Mouse (Mus musculus): Measurements from ENCODE around the gene Lrrc57. TPM values are rescaled to one million over a fixed set of nuclear protein-coding genes. Genes with fewer than 3 reads are reported as not detected.

The Lrrc57 gene
- 10 to 100 TPM; 32.3 to 34.4 TPM for total RNA-seq (2021)

GRCm38 (mm10) chr2:120608830-120609723 lies at the start of gene Lrrc57, which contains the start of gene Haus2:
Gene Lrrc57 (minus strand): TSS chr2:120609520.
Gene Haus2 (plus strand): TSS chr2:120609383.
- peak; percentile 90 for DNase-seq

DNA sequence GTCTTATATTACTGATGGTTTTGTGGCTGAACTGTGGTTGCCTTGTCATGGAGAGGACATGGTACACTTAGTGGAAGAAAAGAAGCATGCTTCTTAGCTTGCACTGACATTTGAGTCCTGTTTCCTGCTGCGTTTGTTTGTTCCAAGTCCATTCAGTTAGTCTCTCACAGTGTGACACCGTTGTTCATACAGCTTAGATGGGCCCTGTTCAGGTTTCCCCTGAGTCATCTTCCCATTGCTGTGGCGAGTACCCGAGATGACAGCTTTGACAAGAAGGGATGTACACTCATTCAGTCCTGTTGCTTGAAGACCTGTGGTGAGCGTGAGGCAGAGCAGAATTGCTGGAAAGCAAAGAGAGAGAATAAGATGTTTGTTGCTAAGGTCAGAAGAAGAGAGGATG lies 49.2 kb upstream of the Lrrc57 start:
- no peak for DNase-seq

- no peak for DNase-seq
Observed at GRCm38 (mm10) chr2:120656711-120657110, 47.4 kb upstream of the Lrrc57 start.

GRCm38 (mm10) chr2:120655905-120656304 lies 46.6 kb upstream of the Lrrc57 start:
- DNase-seq = no peak

GRCm38 (mm10) chr2:120654693-120655092 lies 45.4 kb upstream of the Lrrc57 start:
- no peak for DNase-seq

GRCm38 (mm10) chr2:120652925-120653284 lies 43.6 kb upstream of the Lrrc57 start:
- DNase-seq = no peak

- no peak for DNase-seq
Observed at GRCm38 (mm10) chr2:120652256-120652924, 43.1 kb upstream of the Lrrc57 start.

- DNase-seq = no peak
Observed at GRCm38 (mm10) chr2:120646777-120647176, 37.5 kb upstream of the Lrrc57 start.

GRCm38 (mm10) chr2:120643836-120644235 lies 34.5 kb upstream of the Lrrc57 start:
- DNase-seq = no peak

DNA sequence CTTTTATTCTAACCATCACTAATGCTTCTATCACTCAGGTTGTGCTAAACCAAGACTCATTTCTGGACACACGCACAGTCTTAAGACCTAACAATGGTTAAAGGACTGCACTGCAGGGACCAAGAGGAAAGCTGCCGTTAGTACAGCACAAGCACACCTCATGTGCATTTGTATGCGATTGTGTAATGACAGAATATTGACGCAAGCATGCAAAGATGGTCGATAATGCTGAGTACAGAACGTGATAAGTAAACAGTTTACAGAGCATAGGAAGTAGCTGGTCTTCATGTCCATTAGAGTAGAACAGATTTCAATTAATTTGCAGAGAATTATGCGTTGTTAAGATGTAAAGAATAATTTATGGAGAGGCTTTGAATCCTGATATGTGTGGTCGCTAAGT lies 31.5 kb upstream of the Lrrc57 start:
- no peak for DNase-seq

DNA sequence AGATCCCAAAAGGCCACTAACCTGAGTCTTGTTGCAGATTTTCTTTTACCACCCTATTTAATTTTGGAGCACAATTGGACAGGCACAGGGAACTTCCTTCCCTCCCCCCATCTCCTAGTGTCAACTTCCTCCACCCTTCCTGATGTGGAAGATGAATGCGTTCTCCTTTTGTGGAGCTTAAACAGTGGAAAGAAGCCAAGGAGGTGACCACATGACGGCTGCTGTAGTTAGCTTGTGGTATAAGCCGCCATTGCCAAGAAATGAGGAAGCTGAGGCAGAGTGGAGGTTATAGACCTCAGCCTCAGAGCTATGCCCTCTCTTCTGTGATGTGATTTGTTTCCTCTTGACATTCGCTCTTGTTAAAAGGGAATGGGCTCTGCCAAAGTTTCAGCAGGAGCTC lies 22.6 kb upstream of the Lrrc57 start:
- DNase-seq = no peak

DNA sequence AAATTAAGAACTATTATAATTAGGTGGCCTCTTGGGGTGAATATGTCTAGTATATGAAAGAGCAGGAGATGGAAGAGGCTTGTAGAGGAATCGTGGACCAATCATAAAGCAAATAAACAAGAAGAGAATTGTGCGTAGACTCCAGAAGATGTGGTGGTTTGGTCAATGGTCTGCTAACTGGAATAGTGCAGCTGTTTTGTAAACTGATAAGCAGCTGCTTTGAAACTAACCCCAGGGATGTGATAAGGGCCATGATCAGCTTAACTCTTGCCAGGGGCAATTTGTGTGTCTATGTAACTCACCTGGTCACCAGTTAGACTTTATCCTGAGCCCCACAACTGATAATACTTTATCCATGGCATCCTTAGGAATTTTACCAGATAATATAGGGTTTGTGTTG lies 22.2 kb upstream of the Lrrc57 start:
- DNase-seq = no peak

DNA sequence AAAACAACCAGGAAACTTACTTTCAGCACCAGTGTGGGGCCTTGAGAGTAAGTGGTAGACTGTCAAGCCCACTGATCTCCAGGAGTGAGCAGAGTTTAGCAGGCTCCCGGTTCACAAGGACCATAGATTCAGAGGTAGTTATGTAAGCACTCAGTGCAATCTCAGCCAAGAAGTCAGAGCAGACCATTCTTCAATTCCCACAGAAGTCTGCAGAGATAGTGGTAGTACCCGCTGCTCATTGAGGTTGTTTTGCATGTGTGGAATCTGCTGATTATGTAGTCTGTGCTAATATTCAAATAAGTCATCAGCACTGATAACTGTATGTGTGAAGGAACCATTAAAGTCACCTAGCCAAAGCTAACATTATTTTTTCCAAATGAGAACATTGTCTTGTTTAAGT lies 21.3 kb upstream of the Lrrc57 start:
- DNase-seq = no peak

DNA sequence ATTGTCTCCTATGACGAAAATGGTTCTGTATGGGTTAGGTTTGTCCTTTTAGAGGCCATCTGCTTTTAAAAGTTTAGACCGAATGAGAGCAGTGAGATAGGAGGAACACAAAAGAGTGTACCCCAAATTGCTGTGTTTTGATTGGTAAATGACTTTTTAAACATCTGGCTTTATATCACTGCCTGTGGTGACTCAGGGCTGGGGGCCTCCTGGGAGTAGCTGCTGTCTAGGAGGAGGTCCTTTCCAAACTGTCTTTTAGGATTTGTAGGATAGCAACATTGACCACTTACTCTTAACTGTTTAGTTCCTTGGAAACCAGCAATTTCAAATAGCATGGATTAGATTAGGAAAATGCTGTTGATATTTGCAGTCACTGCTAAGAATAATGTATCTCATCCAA lies 20.9 kb upstream of the Lrrc57 start:
- DNase-seq = no peak

DNA sequence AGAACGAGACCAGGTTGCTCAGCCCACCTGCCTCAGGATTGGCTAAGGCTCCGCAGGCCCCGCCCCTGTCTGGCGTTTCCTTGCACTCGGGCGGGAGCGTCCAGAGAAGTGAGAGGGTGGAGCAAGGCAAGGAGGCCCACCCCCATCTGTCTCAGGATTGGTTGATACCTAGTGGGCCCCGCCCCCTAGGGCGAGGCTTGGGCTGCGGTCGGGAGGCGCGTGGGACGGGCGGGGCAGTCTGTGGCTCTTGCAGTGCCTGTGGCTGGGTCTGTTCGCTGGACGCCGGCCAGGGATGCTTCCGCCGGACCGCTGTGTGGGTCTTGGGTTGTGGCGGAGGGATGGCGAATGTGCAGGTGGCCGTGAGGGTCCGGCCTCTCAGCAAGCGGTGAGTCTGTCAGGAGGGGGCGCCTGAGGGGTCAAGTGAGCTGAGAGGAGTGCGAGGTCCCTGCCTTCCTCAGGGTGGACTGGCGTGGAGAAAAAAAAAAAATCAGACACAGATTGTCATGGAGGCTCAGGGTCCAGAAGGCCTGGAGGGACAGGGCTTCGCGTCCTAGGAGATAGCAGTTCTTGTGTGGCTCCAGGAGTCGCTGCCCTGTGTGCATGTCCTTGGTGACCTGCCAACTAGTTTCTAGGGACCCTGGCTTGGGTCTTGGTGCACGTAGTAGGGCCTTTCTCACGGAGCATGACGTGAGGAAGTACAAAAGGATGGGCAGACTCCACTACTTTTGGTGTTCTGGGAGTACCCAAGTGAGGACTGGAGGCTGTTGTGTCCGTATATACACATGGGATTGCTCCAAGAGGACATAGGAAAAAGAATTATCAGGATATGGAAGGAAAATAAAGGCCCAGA lies 19.8 kb upstream of the Lrrc57 start, which contains the start of gene Stard9:
Stard9 (plus strand) TSS at position 236 of the 850 bp plus-strand sequence.
- peak; percentile 95 to 97 for DNase-seq

DNA sequence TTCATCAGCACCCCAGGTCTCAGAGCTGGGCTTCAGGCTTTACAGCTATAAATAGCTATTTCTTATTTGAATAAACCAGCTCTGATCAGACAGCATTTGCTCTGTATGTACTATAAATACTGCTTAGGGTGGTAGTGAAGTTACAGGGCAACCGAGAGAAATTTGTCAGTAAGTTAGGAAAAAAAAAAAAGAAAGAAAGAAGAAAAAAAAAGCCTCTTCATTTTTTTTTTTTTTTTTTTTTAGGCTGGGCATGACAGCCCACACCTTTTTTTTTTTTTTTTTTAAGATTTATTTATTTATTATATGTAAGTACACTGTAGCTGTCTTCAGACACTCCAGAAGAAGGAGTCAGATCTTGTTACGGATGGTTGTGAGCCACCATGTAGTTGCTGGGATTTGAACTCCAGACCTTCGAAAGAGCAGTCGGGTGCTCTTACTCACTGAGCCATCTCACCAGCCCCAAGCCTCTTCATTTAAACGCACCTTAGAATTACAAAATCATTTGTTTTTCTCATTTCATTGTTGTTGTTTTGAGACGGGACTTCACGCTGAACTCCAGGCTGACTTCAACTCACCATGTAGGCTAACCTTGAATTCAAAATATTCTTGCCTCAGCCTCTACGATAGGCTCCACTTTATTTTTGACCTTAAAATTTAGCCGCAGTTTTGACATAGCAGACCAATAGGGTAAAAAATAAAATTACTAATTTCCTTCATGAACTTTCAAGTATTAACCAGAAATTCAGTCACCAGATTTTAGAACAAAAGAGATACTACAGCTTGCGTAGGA lies 19.0 kb upstream of the Lrrc57 start:
- DNase-seq = no peak

DNA sequence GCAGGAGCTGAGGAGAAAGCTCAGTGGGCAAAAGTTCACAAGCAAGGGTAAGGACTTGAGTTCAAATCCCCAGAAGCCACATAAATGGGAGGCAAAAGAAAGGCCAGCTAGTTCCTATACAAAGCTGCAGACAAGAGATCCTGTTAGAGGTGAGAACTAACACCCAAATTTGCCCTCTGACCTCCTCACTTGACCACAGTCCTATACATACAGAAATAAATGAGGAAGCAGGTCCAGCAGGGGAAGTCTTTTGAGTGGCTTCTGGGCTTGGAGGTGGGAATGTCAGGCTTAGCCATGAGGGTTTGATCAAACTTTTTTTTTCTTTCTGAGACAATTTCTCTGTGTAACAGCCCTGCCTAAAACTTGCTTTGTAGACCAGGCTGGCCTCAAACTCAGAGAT lies 13.6 kb upstream of the Lrrc57 start:
- DNase-seq = no peak

DNA sequence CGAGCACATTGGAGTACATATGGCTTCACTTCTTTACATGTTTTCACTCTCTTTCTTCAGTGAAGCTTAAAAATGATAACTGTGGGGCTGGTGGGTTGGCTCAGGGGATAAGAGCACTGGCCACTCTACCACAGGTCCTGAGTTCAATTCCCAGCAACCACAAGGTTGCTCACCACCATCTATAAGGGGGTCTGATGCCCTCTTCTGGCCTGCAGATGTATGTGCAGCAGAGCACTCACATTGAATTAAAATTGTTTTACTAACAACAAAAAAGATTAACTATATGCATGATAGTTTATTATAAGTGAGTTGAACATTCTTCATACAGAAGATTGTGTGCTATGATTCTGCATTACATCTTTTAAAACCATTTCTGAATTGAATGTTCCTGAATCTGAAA lies 10.2 kb upstream of the Lrrc57 start:
- no peak for DNase-seq

GRCm38 (mm10) chr2:120616279-120617163 lies 7.2 kb upstream of the Lrrc57 start:
- no peak for DNase-seq

GRCm38 (mm10) chr2:120606021-120606690 lies 3.2 kb downstream of the Lrrc57 start:
- no peak for DNase-seq
